Mouse (Mus musculus) testis, adult 2 months (tissue): ENCODE data around the gene Zfp42. TPM values are rescaled to one million over a fixed set of nuclear protein-coding genes. Genes with fewer than 3 reads are reported as not detected.

Experiments
- H3K27ac ChIP-seq: fragments of 200-500 bp; 2 replicates; pipeline ENCODE4 v1.5.1; 2012; ENCODE audit warnings: low read depth, low read length; ENCODE audit not compliant: control insufficient read depth, insufficient read depth
- H3K27me3 ChIP-seq: fragments of 200-500 bp; 2 replicates; pipeline ENCODE4 v1.6.1; 2012; ENCODE audit warnings: mild to moderate bottlenecking, low read length, moderate library complexity; ENCODE audit not compliant: control insufficient read depth, insufficient read depth
- H3K36me3 ChIP-seq: fragments of 200-500 bp; 2 replicates; pipeline ENCODE4 v1.6.1; 2012; ENCODE audit warnings: mild to moderate bottlenecking, low read length; ENCODE audit not compliant: control insufficient read depth, insufficient read depth
- H3K4me1 ChIP-seq: fragments of 200-500 bp; 2 replicates; pipeline ENCODE4 v1.6.1; 2012; ENCODE audit warnings: low read length; ENCODE audit not compliant: control insufficient read depth, insufficient read depth
- H3K4me3 ChIP-seq: fragments of 200-500 bp; 2 replicates; pipeline ENCODE4 v1.5.1; 2012; ENCODE audit warnings: low read depth, mild to moderate bottlenecking, low read length, moderate library complexity, mixed read lengths; ENCODE audit not compliant: control insufficient read depth
- CTCF ChIP-seq: fragments of 200-500 bp; IDR thresholded peaks from 2 replicates; pipeline ENCODE4 v1.5.1; 2012; ENCODE audit warnings: low read depth, mild to moderate bottlenecking, inconsistent platforms, low read length, moderate library complexity; ENCODE audit not compliant: control insufficient read depth, insufficient read depth, insufficient replicate concordance
- POLR2A ChIP-seq: fragments of 200-500 bp; IDR thresholded peaks from 2 replicates; pipeline ENCODE4 v1.6.1; 2012; ENCODE audit warnings: low read depth, mild to moderate bottlenecking, inconsistent platforms, low read length, moderate library complexity; ENCODE audit not compliant: control insufficient read depth
- polyA plus RNA-seq: library from polyadenylated mRNA; depleted of rRNA; stranded (reverse); fragments of >200 nt; gene quantifications from 2 replicates; pipeline ENCODE4 v1.2.3, GENCODE M21; 2012; rRNA removed

Gene Zfp42
- polyA plus RNA-seq, 1 experiment, result 3.8 TPM

- no peaks in the 10 kb centered on the region for H3K36me3 ChIP-seq
- TF ChIP-seq CTCF, result no peak
- TF ChIP-seq POLR2A, result no peak
- H3K27me3 ChIP-seq, result no peaks in the 10 kb centered on the region
- H3K4me1 ChIP-seq, result no peaks in the 10 kb centered on the region
- no peak overlapping the region for H3K4me3 ChIP-seq
- no peak overlapping the region for H3K27ac ChIP-seq
Measured at GRCm38 (mm10) chr8:43248707-43249106, 58.1 kb downstream of the Zfp42 start.

Other genes starting within 250 kb of the Zfp42 start
- 28.7 and 36.2 TPM in 2 replicates for gene Triml1, start 165.5 kb downstream of the Zfp42 start, polyA plus RNA-seq
- gene Triml2, start 126.4 kb downstream of the Zfp42 start, polyA plus RNA-seq, result 0.22 and 0.29 TPM in 2 replicates
- gene Adam26b, start 221.1 kb upstream of the Zfp42 start, polyA plus RNA-seq, result 4.2 and 6.7 TPM in 2 replicates